Comparison of ENCODE assay signal across 10 mouse cellular contexts in the genomic region with DNA sequence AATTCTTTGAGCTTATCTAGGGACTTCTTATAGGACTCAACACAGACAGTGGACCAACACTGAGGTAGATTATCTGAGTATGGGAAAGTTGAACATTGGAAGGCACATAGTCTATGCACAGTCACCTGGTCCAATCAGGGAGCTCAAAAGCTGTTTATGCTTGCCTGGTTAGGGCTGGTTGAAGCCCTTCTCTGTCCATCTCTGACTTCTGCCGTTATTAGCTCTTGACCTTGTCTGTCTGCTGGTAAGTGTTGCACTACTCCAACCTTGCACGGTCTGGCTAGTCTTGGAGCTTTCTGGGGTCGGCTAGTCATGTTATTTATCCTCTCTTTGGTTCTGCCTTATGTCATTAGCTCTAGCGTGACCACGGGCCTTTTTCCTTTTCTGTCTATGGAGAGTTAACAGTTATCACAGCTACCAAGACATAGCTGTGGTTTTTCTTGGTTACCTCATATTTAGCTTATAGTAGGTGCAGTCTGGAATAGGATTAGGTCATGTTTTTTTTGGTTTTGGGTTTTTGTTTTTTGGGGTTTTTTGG. TPM values are rescaled to one million over a fixed set of nuclear protein-coding genes. Genes with fewer than 3 reads are reported as not detected.
DNase-seq lines count a peak whose midpoint lies in the region; ATAC-seq and TF ChIP-seq lines count a peak whose summit lies in the region.
"Had no signal": no experiment of that assay in that cellular context is flagged by ENCODE, and none has a peak within 500 bp of the region (broad histone marks: within the 10 kb centered on the region; RNA-seq: fewer than 3 reads in every experiment).

A gene (plus strand): TSS at position 208 of the 538 bp plus-strand sequence.

- H3K27me3 ChIP-seq in heart, embryonic 15.5 days, result peaks cover 19% of the 10 kb centered on the region; the same call in 1 of the 2 replicates
- peaks cover 35% of the 10 kb centered on the region for H3K27me3 ChIP-seq in E14TG2a.4 (ENCODE audit: insufficient read depth, low read length)
- H3K27me3 ChIP-seq in hindbrain, embryonic 14.5 days (ENCODE audit: control insufficient read depth, insufficient read depth, low read length), result peaks cover 13% of the 10 kb centered on the region; the same call in 1 of the 2 replicates
- peaks cover 38% of the 10 kb centered on the region for H3K27me3 ChIP-seq in liver, embryonic 15.5 days

- no peak within 1 kb of the TSS for H3K9ac ChIP-seq in heart, embryonic 15.5 days
- no peak within 1 kb of the TSS for H3K9ac ChIP-seq in hindbrain, embryonic 14.5 days
- no peak within 1 kb of the TSS for H3K9ac ChIP-seq in liver, embryonic 15.5 days

- no peak for DNase-seq in heart, adult 9 months (ENCODE audit: low spot score in 2 of 2)
- no peak for DNase-seq in hindbrain, embryonic 14.5 days (ENCODE audit: low spot score)
- no peak for DNase-seq in spleen, postnatal 4 days (ENCODE audit: low spot score in 2 of 2)
- no peak for DNase-seq in lung, adult 18-20 months
- no peak for DNase-seq in MN1 (ENCODE audit: low spot score)
- DNase-seq: adrenal gland, postnatal 25 days had no signal

- peak within 1 kb of the TSS; percentile 54; the same call in 1 of the 2 replicates for H3K4me3 ChIP-seq in heart, embryonic 15.5 days
- H3K4me3 ChIP-seq in E14TG2a.4 (replicated peaks; ENCODE audit: low read length), result peak within 1 kb of the TSS; percentile 76
- peak within 1 kb of the TSS; percentile 42 for H3K4me3 ChIP-seq in hindbrain, embryonic 14.5 days (replicated peaks; ENCODE audit: low read length)
- H3K4me3 ChIP-seq in liver, embryonic 15.5 days (replicated peaks), result 0 out of 2 replicates have a peak within 1 kb of the TSS, but pooled peaks have one; percentile 49

- peaks cover 7% of the 10 kb centered on the region for H3K4me1 ChIP-seq in heart, embryonic 15.5 days (replicated peaks)
- H3K4me1 ChIP-seq in E14TG2a.4 (replicated peaks; ENCODE audit: low read depth, low read length), result peaks cover 45% of the 10 kb centered on the region
- H3K4me1 ChIP-seq in hindbrain, embryonic 14.5 days (replicated peaks; ENCODE audit: control insufficient read depth, insufficient read depth, low read length), result no peaks in the 10 kb centered on the region; the same call in 1 of the 2 replicates
- H3K4me1 ChIP-seq in liver, embryonic 15.5 days (replicated peaks), result no peaks in the 10 kb centered on the region; the same call in 1 of the 2 replicates

- H3K27ac ChIP-seq in heart, embryonic 15.5 days, result no peak within 1 kb of the TSS
- no peak within 1 kb of the TSS for H3K27ac ChIP-seq in hindbrain, embryonic 14.5 days
- 0 out of 2 replicates have a peak within 1 kb of the TSS, but pooled peaks have one; percentile 16 for H3K27ac ChIP-seq in liver, embryonic 15.5 days (replicated peaks)

- H3K36me3 ChIP-seq in heart, embryonic 15.5 days, result no peaks in the 10 kb centered on the region
- H3K36me3 ChIP-seq in E14TG2a.4 (ENCODE audit: insufficient read depth, low read length), result no peaks in the 10 kb centered on the region
- H3K36me3 ChIP-seq in hindbrain, embryonic 14.5 days (replicated peaks; ENCODE audit: control insufficient read depth, insufficient read depth), result no peaks in the 10 kb centered on the region
- H3K36me3 ChIP-seq in liver, embryonic 15.5 days (replicated peaks), result no peaks in the 10 kb centered on the region

- no peaks in the 10 kb centered on the region for H3K9me3 ChIP-seq in heart, embryonic 15.5 days (replicated peaks)
- peaks cover 15% of the 10 kb centered on the region for H3K9me3 ChIP-seq in E14TG2a.4 (ENCODE audit: low read length)
- peaks cover 16% of the 10 kb centered on the region; the same call in 1 of the 2 replicates for H3K9me3 ChIP-seq in hindbrain, embryonic 14.5 days (ENCODE audit: control insufficient read depth, low read length)
- no peaks in the 10 kb centered on the region for H3K9me3 ChIP-seq in liver, embryonic 15.5 days (replicated peaks)

- no peak for ATAC-seq in heart, embryonic 15.5 days (replicated peaks; ENCODE audit: insufficient number of reproducible peaks, insufficient read depth, low FRiP score, low read depth)
- ATAC-seq in hindbrain, embryonic 14.5 days (ENCODE audit: low FRiP score), result no peak
- ATAC-seq in liver, embryonic 15.5 days (ENCODE audit: insufficient read depth), result no peak

- WGBS in heart, embryonic 15.5 days, result 72% methylated on average over 5 of the region's 5 CpGs
- 87% methylated on average over 5 of the region's 5 CpGs for WGBS in hindbrain, embryonic 14.5 days
- WGBS in liver, embryonic 15.5 days (ENCODE audit: insufficient replicate concordance), result 18% methylated on average over 5 of the region's 5 CpGs

- peak within 1 kb of the TSS; percentile 94; the same call in 1 of the 2 replicates for H3K4me2 ChIP-seq in heart, embryonic 15.5 days
- peak within 1 kb of the TSS; percentile 80 for H3K4me2 ChIP-seq in hindbrain, embryonic 14.5 days (replicated peaks)
- H3K4me2 ChIP-seq in liver, embryonic 15.5 days, result peak within 1 kb of the TSS; percentile 59

- TF ChIP-seq CTCF in E14TG2a.4 (conservative IDR thresholded peaks at IDR 0.05; ENCODE audit: low read length), result no peak

RNA-seq across cellular contexts. Expression of the gene that starts here (rescaled TPM):
- 0.56 and 0.73 TPM in 2 replicates for polyA plus RNA-seq in heart, embryonic 15.5 days (2015; fragmentation: Nextera tagmentation; extraction: Ambion mirVana)
- polyA plus RNA-seq in hindbrain, embryonic 14.5 days (2014; fragmentation: Nextera tagmentation; extraction: Ambion mirVana), result 0.78 and 1.9 TPM in 2 replicates
- polyA plus RNA-seq in liver, embryonic 15.5 days (2015; fragmentation: Nextera tagmentation; extraction: Ambion mirVana), result 6.6 and 7.4 TPM in 2 replicates
- polyA plus RNA-seq: testis, adult 2 months had no signal
